Mouse (Mus musculus): ENCODE measurements around the gene Scnn1a. TPM values are rescaled to one million over a fixed set of nuclear protein-coding genes. Genes with fewer than 3 reads are reported as not detected.
A peak's percentile ranks its signal among the peaks of the same experiment; 100 is the strongest.
"Not testable (repeated sequence)": the region's sequence is repeated elsewhere in the genome, so short reads cannot be mapped to it uniquely, and the experiment has no call there.

Scnn1a gene
- 1 to 10 TPM; 3.6 to 6.6 TPM for total RNA-seq (2021)
- long read RNA-seq, partial matches to known transcripts, result 3 of 7 reads
- long read RNA-seq, other reads (novel, unspliced or antisense), result 4 of 7 reads

DNA sequence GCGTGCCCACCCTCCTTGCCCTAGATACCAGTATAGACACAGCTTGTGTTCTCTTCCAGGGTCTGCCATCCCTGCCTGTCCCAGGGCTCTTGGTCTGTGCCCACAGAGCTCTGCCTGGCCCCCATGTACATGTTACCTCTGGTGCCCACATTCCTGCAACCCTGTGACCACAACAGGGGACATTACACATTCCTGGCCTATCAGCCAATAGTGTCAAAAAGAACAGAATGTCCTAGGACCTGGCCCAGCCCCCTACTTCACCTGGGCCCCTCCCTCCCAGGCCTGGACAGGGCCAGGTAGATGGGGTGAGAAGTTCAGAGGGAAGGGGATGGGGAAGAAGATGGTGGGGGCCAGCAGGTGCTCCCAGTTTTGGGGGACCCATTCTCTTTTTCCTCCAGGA, at the start of gene Scnn1a:
Scnn1a (plus strand) TSS at position 337 of the 400 bp plus-strand sequence.
- DNase-seq (ENCODE audit: low spot score in 2 of 2), result no peak

DNA sequence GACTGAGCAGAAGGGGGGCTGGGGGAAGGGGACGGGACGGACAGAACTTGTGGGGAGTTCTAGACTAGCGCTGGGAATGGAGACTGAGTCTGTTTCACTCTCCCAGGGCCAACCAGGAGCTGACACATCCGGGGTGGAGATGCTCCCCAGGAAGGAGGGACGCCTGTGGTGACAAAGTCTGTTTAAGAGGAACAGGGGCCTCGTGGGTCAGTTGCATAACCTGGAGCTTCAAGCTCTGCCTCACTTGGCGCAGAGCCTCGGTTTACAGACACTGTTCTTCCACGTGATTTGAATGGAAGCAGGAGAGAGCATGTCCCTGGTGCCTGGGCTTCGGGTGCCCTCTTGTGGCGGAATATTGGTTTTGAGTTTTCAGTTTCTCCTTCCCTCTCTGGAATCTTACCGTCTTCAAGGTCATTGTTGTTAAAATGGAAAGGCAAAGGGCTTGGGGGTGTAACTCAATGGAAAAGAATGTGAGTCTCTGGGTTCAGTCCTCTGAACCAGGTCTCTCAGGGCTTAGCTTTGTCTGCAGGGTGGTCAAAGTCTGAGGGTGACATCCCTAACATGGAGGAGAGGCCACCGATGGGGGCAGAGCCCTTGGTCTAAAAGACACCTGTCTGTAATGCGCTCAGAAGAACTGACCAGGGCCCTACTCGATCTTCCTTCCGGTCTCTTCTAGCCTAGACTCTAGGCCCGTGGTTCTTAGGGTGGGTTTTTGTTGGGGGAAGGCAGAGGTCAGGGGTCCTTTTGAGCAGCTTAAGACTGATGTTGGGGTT, 48.8 kb upstream of the Scnn1a start:
- peak; percentile 87 to 97 for DNase-seq (ENCODE audit: low spot score in 2 of 2)

DNA sequence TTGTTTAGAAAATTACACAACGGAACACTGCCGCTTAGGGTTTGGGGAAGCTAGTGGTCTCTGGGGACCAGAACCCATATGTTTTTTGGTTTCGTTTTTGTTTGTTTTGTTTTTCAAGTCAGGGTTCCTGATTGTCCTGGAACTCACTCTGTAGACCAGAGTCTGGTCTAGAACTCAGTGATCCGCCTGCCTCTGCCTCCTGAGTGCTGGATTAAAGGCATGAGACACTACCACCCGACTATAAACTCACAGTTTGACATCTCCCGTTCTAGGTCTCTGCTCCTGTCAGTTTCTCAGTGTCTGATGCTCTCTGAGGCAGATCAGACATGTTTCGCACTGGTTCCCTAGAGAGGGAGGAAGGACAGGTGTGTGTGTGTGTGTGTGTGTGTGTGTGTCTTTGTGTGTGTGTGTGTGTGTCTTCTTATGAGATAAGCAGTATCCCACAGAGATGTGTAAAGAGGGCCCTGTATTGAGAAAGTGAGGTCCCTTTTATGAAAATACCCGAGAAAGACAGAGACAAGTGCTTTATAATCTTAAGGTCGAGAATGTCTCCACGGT, 48.2 kb upstream of the Scnn1a start:
- no peak for DNase-seq (ENCODE audit: low spot score in 2 of 2)

DNA sequence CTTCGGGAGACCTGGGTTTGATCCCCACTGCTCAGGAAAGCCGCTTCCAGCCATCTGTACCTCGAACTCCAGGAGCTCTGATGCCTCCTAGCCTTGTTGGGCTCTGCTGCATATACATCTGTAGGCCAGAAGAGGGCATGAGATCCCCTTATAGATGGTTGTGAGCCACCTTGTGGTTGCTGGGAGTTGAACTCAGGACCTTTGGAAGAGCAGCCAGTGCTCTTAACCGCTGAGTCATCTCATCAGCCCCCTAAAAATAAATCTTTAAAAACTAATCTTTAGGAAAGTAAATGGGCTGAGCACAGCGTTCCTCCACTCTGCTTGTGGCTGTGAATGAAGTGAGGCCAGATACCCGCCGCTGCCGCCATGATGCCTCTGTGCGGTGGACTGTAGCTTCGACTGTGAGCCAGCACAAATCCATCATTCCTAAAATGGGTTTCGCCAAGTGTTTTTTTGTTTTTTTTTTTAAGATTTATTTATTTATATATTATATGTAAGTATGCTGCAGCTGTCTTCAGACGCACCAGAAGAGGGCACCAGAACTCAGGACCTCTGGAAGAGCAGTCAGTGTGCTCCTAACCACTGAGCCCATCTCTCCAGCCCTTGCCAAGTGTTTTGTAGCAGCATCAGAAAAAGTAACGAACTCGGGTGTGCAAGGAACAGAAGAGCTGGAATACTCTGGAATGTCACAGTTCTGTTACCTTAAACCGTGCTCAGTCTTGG, 45.5 kb upstream of the Scnn1a start:
- DNase-seq (ENCODE audit: low spot score in 2 of 2), result peak in 1 of 2 experiments; percentile 47

DNA sequence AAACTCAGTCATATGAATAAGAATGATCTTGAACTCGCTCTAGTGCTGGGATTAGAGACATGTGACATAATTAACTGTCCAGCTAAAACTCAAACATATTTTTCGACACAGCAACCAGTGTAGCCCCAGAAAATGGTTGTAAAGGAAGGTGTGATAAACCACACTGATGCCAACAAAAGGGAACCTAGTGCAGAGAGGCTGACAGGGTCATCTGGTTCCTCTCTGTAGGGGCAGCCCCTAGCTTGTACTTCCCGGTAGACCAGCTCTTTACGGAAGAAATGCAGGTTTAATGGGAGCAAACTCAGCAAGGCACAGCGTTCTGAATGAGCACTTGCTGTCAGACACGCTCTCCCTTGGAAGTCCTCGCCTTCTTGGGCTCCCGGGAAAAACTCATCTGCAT, 40.7 kb upstream of the Scnn1a start:
- no peak for DNase-seq (ENCODE audit: low spot score in 2 of 2)

DNA sequence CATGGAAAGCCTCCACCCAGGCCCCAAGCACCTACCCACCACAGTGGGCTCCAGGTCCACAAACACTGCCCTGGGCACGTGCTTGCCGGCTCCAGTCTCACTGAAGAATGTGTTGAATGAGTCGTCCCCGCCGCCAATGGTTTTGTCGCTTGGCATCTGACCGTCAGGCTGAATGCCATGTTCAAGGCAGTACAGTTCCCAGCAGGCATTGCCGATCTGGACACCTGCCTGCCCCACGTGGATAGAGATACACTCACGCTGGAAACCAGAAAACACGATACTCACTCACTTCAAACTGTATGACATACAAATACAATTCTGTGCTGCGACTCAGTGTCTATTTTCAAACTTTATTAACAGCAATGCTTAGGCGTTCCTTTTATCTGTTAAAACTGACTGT, 37.7 kb upstream of the Scnn1a start:
- not testable (repeated sequence) for DNase-seq (ENCODE audit: low spot score in 2 of 2)

DNA sequence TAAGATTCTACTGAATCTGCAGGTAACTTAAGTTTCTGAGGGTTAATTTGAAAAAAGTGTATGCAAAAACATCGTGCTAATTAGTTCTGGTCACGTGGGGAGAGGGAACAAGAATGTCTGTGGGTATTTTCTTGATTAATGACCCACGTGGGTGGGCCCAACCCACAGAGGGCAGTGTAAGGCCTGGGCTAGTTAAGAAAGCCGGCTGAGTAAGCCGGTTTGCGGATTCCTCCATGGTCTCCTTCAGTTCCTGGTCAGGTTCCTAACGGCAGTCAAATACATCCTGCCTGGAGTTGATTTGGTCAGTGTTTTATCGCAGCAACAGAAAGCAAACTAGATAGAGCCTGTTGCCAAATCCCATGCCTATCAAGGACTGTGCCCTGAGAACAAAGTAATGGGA, 36.2 kb upstream of the Scnn1a start:
- no peak for DNase-seq (ENCODE audit: low spot score in 2 of 2)

DNA sequence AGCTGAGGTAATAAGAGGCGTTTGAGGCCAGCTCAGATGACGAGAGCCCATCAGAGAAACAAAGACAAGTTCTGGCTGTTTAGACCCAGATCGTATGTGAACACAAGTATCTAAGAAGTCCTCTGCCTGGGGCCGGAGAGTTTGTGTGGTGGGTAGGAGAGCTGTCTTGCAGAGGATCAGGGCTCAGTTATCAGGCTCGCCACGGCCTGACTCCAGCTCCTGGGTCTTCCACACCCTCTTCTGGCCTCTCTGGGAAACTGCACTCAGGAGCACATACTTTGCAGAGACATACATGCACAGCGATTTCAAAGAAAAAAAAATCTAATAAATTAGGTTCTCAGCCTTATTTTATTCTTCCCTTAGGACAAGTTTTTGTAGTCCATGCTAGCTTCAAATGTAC, 35.7 kb upstream of the Scnn1a start:
- no peak for DNase-seq (ENCODE audit: low spot score in 2 of 2)

DNA sequence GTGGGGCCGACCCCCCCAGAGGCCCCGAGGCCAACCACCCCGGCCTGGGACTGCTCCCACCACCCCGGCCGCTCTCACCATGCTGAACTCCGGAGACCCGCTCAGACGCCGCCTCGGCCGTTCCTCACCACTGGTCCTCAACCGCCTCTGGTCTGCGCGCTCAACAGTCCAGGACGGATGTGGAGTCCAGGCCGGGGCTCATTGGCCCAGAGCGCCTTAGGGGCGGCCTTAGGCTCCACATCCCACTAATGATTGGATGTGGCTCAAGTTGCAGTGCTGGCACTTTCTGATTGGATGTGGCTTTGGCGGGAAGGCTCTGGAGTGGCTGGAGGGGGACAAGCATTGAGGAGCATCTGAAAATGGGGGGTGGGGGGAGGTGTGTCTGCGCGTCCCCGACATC, 34.6 kb upstream of the Scnn1a start, which contains the start of gene Tuba3a:
Tuba3a (minus strand) TSS at position 153 of the 400 bp plus-strand sequence.
- no peak for DNase-seq (ENCODE audit: low spot score in 2 of 2)

DNA sequence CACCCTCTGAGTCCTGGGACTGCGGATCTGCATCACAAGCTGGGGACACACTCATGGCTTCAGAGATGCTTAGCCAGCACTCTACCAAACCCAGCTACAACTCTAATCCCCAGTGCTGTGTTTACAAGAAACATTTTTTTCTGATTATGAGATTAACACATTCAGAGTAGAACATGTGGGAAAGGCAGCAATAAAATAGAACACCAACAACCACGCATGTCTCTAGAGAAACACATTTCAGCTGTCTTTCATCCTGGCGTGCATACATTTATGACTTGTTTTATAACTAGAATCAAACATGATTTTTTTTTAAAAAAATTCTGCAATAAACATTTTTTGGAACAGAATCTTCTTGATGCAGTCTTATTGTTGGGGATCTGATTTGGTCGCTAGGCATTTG, 33.5 kb upstream of the Scnn1a start:
- DNase-seq (ENCODE audit: low spot score in 2 of 2), result peak in 1 of 2 experiments; percentile 68

DNA sequence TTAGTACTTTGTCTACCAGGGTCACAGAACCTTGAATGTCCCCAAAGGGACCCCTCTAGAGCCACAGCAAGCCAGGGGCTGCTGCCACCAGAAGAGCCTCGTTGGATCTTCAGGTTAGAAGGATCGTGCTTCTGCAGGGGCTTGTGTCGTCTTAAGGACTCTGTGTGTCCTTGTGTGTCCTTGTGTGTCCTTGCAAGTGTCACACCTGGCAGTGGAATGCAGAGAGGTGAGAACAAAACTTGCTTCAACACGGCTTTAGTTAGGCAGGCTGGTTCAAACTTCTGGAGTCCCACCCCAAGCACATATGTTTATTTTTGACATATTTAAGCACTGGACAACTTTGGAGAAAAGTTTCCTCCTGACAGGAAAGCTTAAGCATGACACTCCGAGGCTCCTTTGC, 31.7 kb upstream of the Scnn1a start:
- DNase-seq (ENCODE audit: low spot score in 2 of 2), result no peak

DNA sequence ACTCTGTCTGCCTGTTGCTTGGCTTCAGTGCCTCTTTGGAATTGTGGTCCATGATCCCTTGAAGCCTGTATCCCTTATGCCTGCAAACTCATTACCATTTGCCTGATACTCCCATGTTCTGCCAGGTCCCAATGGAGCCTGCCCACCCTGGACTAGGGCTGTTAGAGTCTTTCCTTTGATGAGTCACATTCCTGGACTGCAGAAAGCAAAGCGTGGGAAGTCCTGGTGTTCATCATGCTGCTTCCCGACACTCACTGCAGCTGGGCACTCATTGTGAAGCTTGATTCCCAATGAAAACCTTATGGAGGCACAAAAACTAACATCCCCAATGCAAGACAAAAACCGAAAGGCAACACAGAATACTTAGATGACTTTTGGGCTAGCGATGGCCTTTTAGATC, 29.1 kb upstream of the Scnn1a start:
- DNase-seq (ENCODE audit: low spot score in 2 of 2), result peak; percentile 35 to 63

DNA sequence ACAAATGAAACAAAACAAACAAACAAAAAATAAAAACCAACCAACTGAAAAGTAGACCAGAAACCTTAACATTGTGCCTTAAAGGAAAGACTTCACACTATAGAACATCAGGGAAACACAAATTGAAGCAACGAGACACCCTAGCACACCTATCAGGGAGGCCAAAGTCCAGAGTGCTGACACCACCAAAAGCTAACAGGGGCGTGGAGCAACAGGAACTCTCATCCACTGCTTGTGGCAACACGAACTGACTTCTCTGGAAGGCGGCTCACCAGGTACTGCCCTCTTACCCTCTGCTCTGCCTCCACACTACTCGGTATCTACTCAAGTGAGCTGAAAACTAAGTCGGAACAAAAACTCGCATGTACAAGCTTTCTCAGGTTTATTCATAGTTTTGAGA, 28.2 kb upstream of the Scnn1a start:
- DNase-seq (ENCODE audit: low spot score in 2 of 2), result no peak

DNA sequence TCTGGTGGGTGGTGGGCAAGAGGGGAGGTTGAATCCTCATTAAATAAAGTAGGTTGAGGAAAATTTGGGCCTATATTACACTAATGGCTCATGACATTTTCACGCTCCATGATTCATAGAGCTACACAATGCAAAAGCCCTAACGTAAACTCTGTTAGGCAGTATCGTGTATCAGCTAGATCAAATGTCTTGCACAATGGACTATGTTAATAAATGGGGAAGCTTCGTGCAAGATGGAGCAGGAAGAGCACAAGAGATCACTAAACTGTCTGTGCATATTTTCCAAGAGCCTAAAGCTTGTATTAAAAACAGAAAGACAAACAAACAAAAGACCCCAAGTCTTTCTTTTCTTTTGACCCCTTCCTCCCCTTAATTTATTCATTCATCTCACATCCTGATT, 26.4 kb upstream of the Scnn1a start:
- no peak for DNase-seq (ENCODE audit: low spot score in 2 of 2)

DNA sequence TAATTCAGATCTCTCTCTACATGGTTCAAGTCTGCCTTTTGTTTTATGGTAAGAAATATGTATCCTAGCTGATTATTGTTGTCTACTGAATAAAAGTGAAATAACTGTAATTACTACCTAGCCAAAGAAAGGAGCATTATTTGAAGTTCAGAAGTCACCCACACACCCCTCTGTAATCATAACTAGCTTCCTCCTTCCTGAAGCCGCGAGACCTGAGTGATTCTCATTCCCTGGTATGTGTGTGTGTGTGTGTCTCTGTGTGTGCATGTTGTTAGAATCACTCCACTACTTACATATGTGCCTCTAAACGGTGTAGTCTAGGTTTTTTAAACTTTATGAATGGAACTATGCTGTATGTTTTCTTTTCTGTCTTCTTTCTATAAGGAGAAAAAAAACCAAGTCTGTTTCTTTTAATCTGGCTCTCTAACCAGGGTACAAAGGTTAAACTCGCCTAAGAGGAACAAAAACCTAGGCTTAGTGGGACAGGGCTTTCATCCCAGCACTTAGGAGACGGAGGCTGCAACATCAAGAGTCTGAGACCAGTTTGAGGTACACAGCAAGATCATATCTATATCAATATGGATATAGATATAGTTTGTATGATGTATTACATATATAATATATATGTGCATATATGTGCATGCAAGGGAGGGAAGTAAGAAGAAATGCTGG, 23.2 kb upstream of the Scnn1a start:
- no peak for DNase-seq (ENCODE audit: low spot score in 2 of 2)

DNA sequence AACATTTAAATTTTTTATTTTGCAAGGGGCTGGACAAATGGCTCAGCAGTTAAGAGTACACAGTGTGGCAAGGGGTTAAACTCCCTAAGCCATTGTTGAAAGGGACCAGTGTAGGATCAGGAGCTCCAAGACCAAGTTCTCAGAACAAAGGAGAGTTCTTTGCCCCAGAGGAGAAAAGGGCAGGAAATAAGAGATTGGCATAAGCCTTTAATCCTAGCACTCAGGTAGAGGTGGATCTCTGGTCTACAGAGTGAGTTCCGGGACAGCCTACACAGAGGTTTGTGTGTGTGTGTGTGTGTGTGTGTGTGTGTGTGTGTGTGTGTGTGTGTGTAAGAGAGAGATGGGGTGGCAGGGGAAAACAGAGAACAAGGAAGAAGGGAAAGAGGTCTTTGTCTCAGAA, 19.5 kb upstream of the Scnn1a start:
- no peak for DNase-seq (ENCODE audit: low spot score in 2 of 2)

DNA sequence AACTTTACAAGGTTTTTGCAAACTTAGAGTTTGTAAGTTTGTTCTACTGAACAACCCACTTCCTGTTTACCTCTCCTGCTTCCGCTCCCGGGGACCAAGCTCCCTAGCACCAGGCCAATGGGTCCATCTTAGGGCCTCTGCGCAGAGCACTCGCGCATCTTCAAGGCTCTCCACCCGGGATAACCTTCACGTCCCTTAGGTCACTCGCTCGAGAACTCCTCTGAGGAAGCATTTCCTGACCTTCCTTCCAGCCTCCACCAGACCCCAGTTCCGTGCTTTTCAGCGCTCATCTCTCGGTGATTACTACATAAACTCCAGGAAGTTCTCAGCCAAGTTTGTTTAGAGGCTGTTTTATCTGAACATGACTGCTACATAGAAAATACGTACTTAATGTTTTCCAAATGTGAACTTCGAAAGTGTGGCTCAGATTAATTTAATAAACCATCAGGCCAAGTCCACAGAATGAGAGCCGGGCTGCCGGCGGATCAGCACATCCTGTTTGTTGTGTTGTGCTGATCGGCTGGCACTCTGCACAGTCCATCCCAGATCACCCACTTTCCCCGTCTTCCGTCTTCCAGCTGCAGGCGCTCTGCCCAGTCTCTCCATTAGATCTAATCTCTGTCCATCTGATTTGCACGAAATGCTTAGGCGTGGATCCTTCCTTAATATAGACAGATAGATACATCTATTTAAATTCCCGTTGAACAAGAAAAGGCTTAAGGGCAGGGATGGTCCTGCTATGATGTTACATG, 18.1 kb upstream of the Scnn1a start:
- DNase-seq (ENCODE audit: low spot score in 2 of 2), result no peak

DNA sequence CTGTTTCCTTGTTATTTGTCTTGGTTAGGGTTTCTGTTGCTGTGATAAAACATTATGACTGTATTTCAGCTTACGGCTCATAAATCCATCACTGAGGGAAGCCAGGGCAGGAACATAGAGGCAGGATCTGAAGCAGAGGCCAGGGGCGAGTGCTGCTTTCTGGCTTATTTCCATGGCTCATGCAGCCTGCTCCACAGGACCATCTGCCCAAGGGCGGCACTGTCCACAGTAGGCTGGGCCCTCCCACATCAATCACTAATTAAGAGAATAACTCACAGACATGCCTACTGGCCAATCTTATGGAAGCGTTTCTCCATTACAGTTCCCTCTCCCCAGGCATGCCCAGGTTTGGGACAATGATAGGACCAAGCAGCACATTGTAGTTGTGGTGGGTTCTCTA, 17.2 kb upstream of the Scnn1a start:
- DNase-seq (ENCODE audit: low spot score in 2 of 2), result no peak

DNA sequence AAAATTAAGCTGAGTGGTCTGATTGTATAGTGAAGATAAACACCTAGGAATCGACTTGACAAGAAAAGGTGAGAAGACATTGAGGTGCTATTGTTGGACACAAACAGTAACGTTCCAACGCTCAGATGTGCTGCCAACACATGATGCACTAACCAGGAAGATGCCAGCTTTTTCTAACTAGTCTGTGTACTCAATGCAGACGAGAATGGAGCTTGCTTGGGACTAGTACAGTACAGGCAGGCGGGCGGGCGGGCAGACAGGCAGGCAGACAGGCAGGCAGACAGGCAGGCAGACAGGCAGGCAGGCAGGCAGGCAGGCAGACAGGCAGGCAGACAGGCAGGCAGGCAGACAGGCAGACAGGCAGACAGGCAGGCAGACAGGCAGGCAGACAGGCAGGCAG, 16.1 kb upstream of the Scnn1a start:
- not testable (repeated sequence) for DNase-seq (ENCODE audit: low spot score in 2 of 2)

DNA sequence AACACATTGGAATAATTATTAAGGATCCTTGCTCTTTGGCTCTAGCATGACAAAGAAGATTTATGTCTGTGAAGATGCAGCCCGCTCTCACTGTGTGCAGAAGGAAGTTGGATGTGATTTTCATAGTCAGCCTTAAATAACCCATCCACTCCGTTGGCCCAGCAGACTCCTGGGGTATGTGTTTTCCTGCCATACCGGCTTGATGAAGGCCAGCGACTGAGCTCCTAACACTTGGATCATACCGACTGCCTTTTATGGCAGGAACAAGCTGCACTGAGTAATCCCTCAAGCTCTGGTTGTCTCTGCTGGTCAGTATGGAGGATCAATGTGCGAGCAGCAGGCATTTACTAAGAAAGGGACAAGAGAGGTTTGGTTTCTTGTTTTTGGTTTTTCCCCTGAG, 15.0 kb upstream of the Scnn1a start:
- no peak for DNase-seq (ENCODE audit: low spot score in 2 of 2)

DNA sequence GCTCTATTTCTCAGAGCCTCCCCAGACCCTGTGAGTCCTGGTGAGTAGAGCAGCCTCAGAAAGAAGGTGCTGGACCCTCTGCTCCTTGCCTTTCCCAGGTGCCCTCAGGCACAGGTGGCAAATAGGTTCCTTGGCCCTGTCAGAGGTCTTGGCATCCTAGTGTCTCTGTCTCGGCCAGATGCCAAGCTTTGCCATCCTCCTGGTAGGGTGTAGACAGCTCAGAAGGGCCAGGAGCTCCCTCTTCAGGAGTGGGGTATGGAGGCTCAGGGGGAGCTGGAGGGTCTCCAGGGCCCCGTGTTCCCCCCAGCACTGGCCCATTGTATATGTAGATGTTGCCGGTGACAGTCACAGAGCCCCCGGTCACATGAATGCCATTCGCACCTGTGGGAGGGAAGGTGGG, 13.4 kb upstream of the Scnn1a start:
- no peak for DNase-seq (ENCODE audit: low spot score in 2 of 2)
